Mouse (Mus musculus) C2C12 (cell line): ENCODE results near the gene Zfp27.

Experiments used
- CTCF ChIP-seq: IDR thresholded peaks from one replicate; pipeline ENCODE4 v1.5.1; 2011; ENCODE audit not compliant: control insufficient read depth, insufficient read depth, insufficient read length
- FOSL1 ChIP-seq: IDR thresholded peaks from one replicate; pipeline ENCODE4 v1.8.0; 2011; ENCODE audit warnings: mild to moderate bottlenecking, low read length; ENCODE audit not compliant: poor library complexity, insufficient read depth, severe bottlenecking
- MAX ChIP-seq: IDR thresholded peaks from one replicate; pipeline ENCODE4 v1.6.1; 2011; ENCODE audit warnings: mild to moderate bottlenecking, control low read depth
- MYOG ChIP-seq: IDR thresholded peaks from one replicate; pipeline ENCODE4 v1.6.1; 2011; ENCODE audit not compliant: control insufficient read depth, insufficient read length; ENCODE audit errors: extremely low read depth

- TF ChIP-seq CTCF, result no peak
- no peak for TF ChIP-seq MYOG
- no peak for TF ChIP-seq FOSL1
- no peak for TF ChIP-seq MAX
Measured at GRCm38 (mm10) chr7:29918062-29918453, 11.7 kb upstream of the Zfp27 start.
